19 mouse cellular contexts compared by ENCODE assay signal in the genomic region with DNA sequence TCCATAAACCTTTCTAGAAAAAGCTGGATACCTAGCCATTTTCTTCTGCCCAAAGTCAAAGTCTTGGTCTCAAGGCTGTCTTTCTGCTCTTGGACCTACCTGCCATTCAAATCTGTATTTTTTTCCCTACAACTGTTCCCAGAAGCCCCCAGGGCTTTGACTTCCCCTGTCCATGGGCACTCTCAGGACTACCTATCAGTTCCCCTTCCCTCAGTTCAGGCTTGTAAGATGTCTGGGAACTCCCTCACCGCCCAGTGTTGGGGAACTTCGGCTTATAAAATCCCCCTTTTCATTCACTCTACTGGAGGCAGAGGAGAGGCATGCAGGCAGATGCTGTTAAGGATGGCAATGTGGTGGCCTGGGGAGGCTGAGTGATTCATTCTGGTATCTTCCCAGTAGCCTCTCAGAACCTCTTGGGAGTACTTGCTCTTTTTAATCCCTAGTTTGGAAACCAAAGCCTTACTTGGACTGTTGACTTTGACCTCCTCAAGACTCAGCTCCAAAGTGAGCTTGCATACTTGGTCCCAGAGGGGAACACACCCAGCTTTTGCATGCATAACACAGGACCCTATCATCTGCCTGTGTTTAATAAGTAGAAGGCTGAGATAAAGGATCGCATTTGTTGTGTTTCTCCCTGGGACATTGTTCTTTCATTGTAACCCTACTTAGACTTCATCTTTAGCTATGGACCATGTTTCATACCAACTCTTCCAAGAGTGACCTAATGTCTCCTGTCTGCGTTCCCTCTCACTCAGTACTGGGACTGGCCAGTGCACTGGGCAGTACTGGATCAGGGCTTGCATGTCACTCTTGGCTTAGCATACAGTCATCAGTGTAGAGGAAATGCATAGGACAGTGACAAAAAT. TPM values are rescaled to one million over a fixed set of nuclear protein-coding genes. Genes with fewer than 3 reads are reported as not detected.
DNase-seq lines count a peak whose midpoint lies in the region; ATAC-seq and TF ChIP-seq lines count a peak whose summit lies in the region.
"Had no signal": no experiment of that assay in that cellular context is flagged by ENCODE, and none has a peak within 500 bp of the region (broad histone marks: within the 10 kb centered on the region; RNA-seq: fewer than 3 reads in every experiment).

No protein-coding gene starts in this region.

- dilution Hi-C loops in CH12.LX (cut with MboI; ENCODE audit: extremely low pct_ligation_motif_present, extremely low pct_unique_long_range_greater_than_20kb, low sequenced_read_pairs), result no loop called here

- 81% methylated on average over 4 of the region's 4 CpGs for WGBS in intestine, embryonic 15.5 days
- WGBS in midbrain, postnatal 0 days, result 86% methylated on average over 4 of the region's 4 CpGs

- in situ Hi-C loops in CH12.LX (cut with MboI; ENCODE audit: low pct_ligation_motif_present, low pct_unique_long_range_greater_than_20kb, low sequenced_read_pairs), result loop anchor here (25.0 kb wide), 1 partner anchor 166 kb away; no protein-coding TSS in a partner anchor

- peak overlapping the region; percentile 55 for H3K27ac ChIP-seq in CH12.LX (ENCODE audit: insufficient read depth, low read depth)
- peak overlapping the region; percentile 54; the same call in 1 of the 2 replicates for H3K27ac ChIP-seq in intestine, embryonic 15.5 days
- no peak overlapping the region for H3K27ac ChIP-seq in midbrain, postnatal 0 days (ENCODE audit: low read depth, low read length)
- H3K27ac ChIP-seq: heart, embryonic 10.5 days; hindbrain, embryonic 13.5 days had no signal

- TF ChIP-seq CTCF in CH12.LX (conservative IDR thresholded peaks at IDR 0.05 in 1 of 2, IDR thresholded peaks at IDR 0.05 in 1 of 2; ENCODE audit: low read depth in 2 of 2, low read length in 2 of 2), result no peak
- no peak for TF ChIP-seq CTCF in midbrain, postnatal 0 days (IDR thresholded peaks at IDR 0.05)

- H3K4me3 ChIP-seq in CH12.LX (replicated peaks in 1 of 3; ENCODE audit: low read depth in 2 of 3, low read length in 2 of 3, poor library complexity in 1 of 3), result no peak overlapping the region
- H3K4me3 ChIP-seq in intestine, embryonic 15.5 days (replicated peaks), result no peak overlapping the region
- no peak overlapping the region for H3K4me3 ChIP-seq in midbrain, postnatal 0 days (ENCODE audit: low read depth, low read length)
- H3K4me3 ChIP-seq: heart, embryonic 10.5 days; hindbrain, embryonic 13.5 days had no signal

- TF ChIP-seq EP300 in CH12.LX (IDR thresholded peaks at IDR 0.05; ENCODE audit: low read length), result peak; percentile 39; the same call in 1 of the 2 replicates

- peak; percentile 40 for DNase-seq in kidney, adult 9 months
- no peak for DNase-seq in kidney, adult 11 months
- DNase-seq in 3T3-L1 (ENCODE audit: low read depth, low spot score) (peak; percentile 59), CH12.LX (ENCODE audit: extremely low read depth) (peak; percentile 41)
- DNase-seq in right cerebral cortex, adult 2 months (ENCODE audit: low spot score in 2 of 2), result no peak
- no peak for DNase-seq in midbrain, postnatal 0 days (ENCODE audit: low spot score)
- DNase-seq: adrenal gland, postnatal 14 days; cerebellum, adult 2 months; gastrocnemius, postnatal 14 days; heart, postnatal 14 days; kidney, adult 18-20 months; layer of hippocampus, postnatal 36 days; liver; lung, embryonic 14.5 days; thymus, postnatal 36 days had no signal

- ATAC-seq in intestine, embryonic 15.5 days, result peak; percentile 26
- no peak for ATAC-seq in cerebellum, adult (ENCODE audit: insufficient number of reproducible peaks, low FRiP score, low TSS enrichment)
- no peak for ATAC-seq in midbrain, postnatal 0 days (ENCODE audit: low FRiP score)

- H3K36me3 ChIP-seq in CH12.LX (replicated peaks in 1 of 2; ENCODE audit: control insufficient read depth in 1 of 2, insufficient read depth in 1 of 2, low read length in 1 of 2), result no peaks in the 10 kb centered on the region
- no peaks in the 10 kb centered on the region for H3K36me3 ChIP-seq in intestine, embryonic 15.5 days
- no peaks in the 10 kb centered on the region for H3K36me3 ChIP-seq in midbrain, postnatal 0 days (ENCODE audit: insufficient read depth, low read length)
- H3K36me3 ChIP-seq: heart, embryonic 10.5 days; hindbrain, embryonic 13.5 days had no signal

- H3K4me1 ChIP-seq in CH12.LX (ENCODE audit: control insufficient read depth in 1 of 2, insufficient read depth in 2 of 2), result peaks cover 38 to 99% of the 10 kb centered on the region in 2 experiments
- peaks cover 39% of the 10 kb centered on the region for H3K4me1 ChIP-seq in intestine, embryonic 15.5 days (replicated peaks)
- peaks cover 2% of the 10 kb centered on the region; the same call in 1 of the 2 replicates for H3K4me1 ChIP-seq in midbrain, postnatal 0 days (ENCODE audit: insufficient read depth, low read length)

- H3K4me2 ChIP-seq in CH12.LX (ENCODE audit: insufficient read depth, low read depth, poor library complexity, severe bottlenecking), result peak overlapping the region; percentile 31
- 0 out of 2 replicates have a peak overlapping the region, but pooled peaks have one; percentile 20 for H3K4me2 ChIP-seq in intestine, embryonic 15.5 days (replicated peaks)
- H3K4me2 ChIP-seq in midbrain, postnatal 0 days (ENCODE audit: low read depth, low read length, poor library complexity, severe bottlenecking), result no peak overlapping the region
- H3K4me2 ChIP-seq: hindbrain, embryonic 13.5 days; lung, embryonic 14.5 days had no signal

- H3K27me3 ChIP-seq in CH12.LX (replicated peaks), result no peaks in the 10 kb centered on the region
- H3K27me3 ChIP-seq in intestine, embryonic 15.5 days (replicated peaks), result no peaks in the 10 kb centered on the region
- no peaks in the 10 kb centered on the region for H3K27me3 ChIP-seq in midbrain, postnatal 0 days (ENCODE audit: insufficient read depth, low read length)
- H3K27me3 ChIP-seq: hindbrain, embryonic 13.5 days had no signal

- no peaks in the 10 kb centered on the region for H3K9me3 ChIP-seq in CH12.LX (replicated peaks; ENCODE audit: low read length)
- H3K9me3 ChIP-seq in intestine, embryonic 15.5 days, result no peaks in the 10 kb centered on the region
- H3K9me3 ChIP-seq in midbrain, postnatal 0 days (ENCODE audit: low read length), result no peaks in the 10 kb centered on the region
- H3K9me3 ChIP-seq: heart, embryonic 10.5 days; hindbrain, embryonic 13.5 days had no signal

- TF ChIP-seq RAD21 in CH12.LX (IDR thresholded peaks at IDR 0.05; ENCODE audit: low read depth, low read length), result no peak

- H3K9ac ChIP-seq in CH12.LX (ENCODE audit: insufficient read depth, low read depth), result no peak overlapping the region
- H3K9ac ChIP-seq in intestine, embryonic 15.5 days, result no peak overlapping the region
- no peak overlapping the region for H3K9ac ChIP-seq in midbrain, postnatal 0 days (replicated peaks; ENCODE audit: low read length, poor library complexity, severe bottlenecking)
- H3K9ac ChIP-seq: hindbrain, embryonic 13.5 days; lung, embryonic 14.5 days had no signal

- TF ChIP-seq POLR2A in CH12.LX (IDR thresholded peaks at IDR 0.05; ENCODE audit: low read depth, low read length), result no peak

- no peaks in the 10 kb centered on the region for H3K79me2 ChIP-seq in CH12.LX (replicated peaks; ENCODE audit: control insufficient read depth, extremely low read depth, insufficient read depth, poor library complexity, severe bottlenecking)

TF ChIP-seq in CH12.LX, 34 proteins besides CTCF, POLR2A, EP300 and RAD21 (continues in another document):
- TF ChIP-seq ETS1 (conservative IDR thresholded peaks at IDR 0.05; ENCODE audit: low read depth, low read length), result peak; percentile 68
- peak; percentile 64; the same call in 1 of the 2 replicates for TF ChIP-seq CHD1 (IDR thresholded peaks at IDR 0.05; ENCODE audit: low read depth, low read length)
- TF ChIP-seq BHLHE40 (IDR thresholded peaks at IDR 0.05; ENCODE audit: low read depth, low read length), result peak; percentile 36
- TF ChIP-seq TCF12 (IDR thresholded peaks at IDR 0.05; ENCODE audit: low read depth, low read length), result no peak
- TF ChIP-seq E2F4 (IDR thresholded peaks at IDR 0.05; ENCODE audit: insufficient replicate concordance, low read depth, low read length), result no peak
- no peak for TF ChIP-seq USF2 (conservative IDR thresholded peaks at IDR 0.05; ENCODE audit: low read depth, low read length)
- no peak for TF ChIP-seq SIN3A (IDR thresholded peaks at IDR 0.05; ENCODE audit: low read length)
- TF ChIP-seq ZNF384 (IDR thresholded peaks at IDR 0.05; ENCODE audit: low read depth, low read length), result no peak
- TF ChIP-seq ZKSCAN1 (IDR thresholded peaks at IDR 0.05; ENCODE audit: borderline replicate concordance, low read depth, low read length), result no peak
- no peak for TF ChIP-seq MAX (IDR thresholded peaks at IDR 0.05; ENCODE audit: low read length)
- no peak for TF ChIP-seq PAX5 (IDR thresholded peaks at IDR 0.05; ENCODE audit: low read length)
- no peak for TF ChIP-seq NRF1 (IDR thresholded peaks at IDR 0.05; ENCODE audit: low read depth, low read length)
- no peak for TF ChIP-seq ELF1 (IDR thresholded peaks at IDR 0.05; ENCODE audit: low read depth, low read length)
- TF ChIP-seq MAFK (IDR thresholded peaks at IDR 0.05; ENCODE audit: insufficient replicate concordance, low read length), result no peak
- no peak for TF ChIP-seq TBP (conservative IDR thresholded peaks at IDR 0.05; ENCODE audit: low read depth, low read length)
- TF ChIP-seq RCOR1 (conservative IDR thresholded peaks at IDR 0.05; ENCODE audit: low read depth, low read length), result no peak
- TF ChIP-seq JUN (IDR thresholded peaks at IDR 0.05; ENCODE audit: insufficient read depth, low read depth, low read length), result no peak
- TF ChIP-seq HCFC1 (IDR thresholded peaks at IDR 0.05; ENCODE audit: low read depth, low read length), result no peak
- TF ChIP-seq IRF4 (IDR thresholded peaks at IDR 0.05; ENCODE audit: low read depth, low read length), result peak; percentile 74
- TF ChIP-seq MEF2A (IDR thresholded peaks at IDR 0.05; ENCODE audit: borderline replicate concordance, low read depth, low read length), result 0 out of 2 replicates have a peak, but pooled peaks have one; percentile 2
- no peak for TF ChIP-seq GABPA (IDR thresholded peaks at IDR 0.05; ENCODE audit: insufficient replicate concordance, low read depth, low read length)
- TF ChIP-seq MAZ (IDR thresholded peaks at IDR 0.05; ENCODE audit: low read depth, low read length), result 0 out of 2 replicates have a peak, but pooled peaks have one; percentile 34
- no peak for TF ChIP-seq MXI1 (IDR thresholded peaks at IDR 0.05; ENCODE audit: low read depth, low read length)
- no peak for TF ChIP-seq USF1 (IDR thresholded peaks at IDR 0.05; ENCODE audit: low read depth, low read length)

RNA-seq across cellular contexts. Expression of gene Nck2, which starts 27.0 kb away (rescaled TPM):
- total RNA-seq in CH12.LX (2012; rRNA removed) (6.4 and 7.6 TPM in 2 replicates), CH12.LX (2014; rRNA removed) (4.4 and 5.2 TPM in 2 replicates)
- 4.6 and 6.8 TPM in 2 replicates for polyA plus RNA-seq in CH12.LX (2012; ENCODE audit: insufficient read length, low read depth)
- polyA plus RNA-seq in intestine, embryonic 15.5 days (2015; fragmentation: Nextera tagmentation; extraction: Ambion mirVana), result 29.7 and 31.6 TPM in 2 replicates
- total RNA-seq in midbrain, postnatal 0 days (2014; rRNA removed), result 54.9 and 63.5 TPM in 2 replicates
- polyA plus RNA-seq in midbrain, postnatal 0 days (2015; fragmentation: Nextera tagmentation; extraction: Ambion mirVana), result 28.3 and 30.2 TPM in 2 replicates

Comparison
In these comparisons a context has a peak if more than half of its experiments do, and no peak if none do; other contexts are left out.
1. DNase-seq: peak in kidney, adult 9 months (single experiment), 3T3-L1 (single experiment) and CH12.LX (single experiment); none in kidney, adult 11 months (single experiment), right cerebral cortex, adult 2 months (0 of 2) and midbrain, postnatal 0 days (single experiment).